9 mouse cellular contexts compared by ENCODE assay signal in genomic region chr2:69331523-69331922, GRCm38 (mm10). TPM values are rescaled to one million over a fixed set of nuclear protein-coding genes. Genes with fewer than 3 reads are reported as not detected.
A peak's percentile ranks its signal among the peaks of the same experiment; 100 is the strongest.
DNase-seq lines count a peak whose midpoint lies in the region; ATAC-seq and TF ChIP-seq lines count a peak whose summit lies in the region.
"Not testable (repeated sequence)": the region's sequence is repeated elsewhere in the genome, so short reads cannot be mapped to it uniquely, and the experiment has no call there.
"Had no signal": no experiment of that assay in that cellular context is flagged by ENCODE, and none has a peak within 500 bp of the region (broad histone marks: within the 10 kb centered on the region; RNA-seq: fewer than 3 reads in every experiment).

No protein-coding gene starts in this region.

- H3K36me3 ChIP-seq in intestine, embryonic 15.5 days; intestine, embryonic 16.5 days (ENCODE audit: control insufficient read depth, insufficient read depth, low read length); intestine, postnatal 0 days (ENCODE audit: control insufficient read depth, insufficient read depth); stomach, postnatal 0 days (ENCODE audit: control insufficient read depth, insufficient read depth, low read length): not testable (repeated sequence)

- 0 out of 2 replicates have a peak, but pooled peaks have one; percentile 55 for ATAC-seq in intestine, embryonic 15.5 days
- ATAC-seq in intestine, embryonic 16.5 days: peak; percentile 33; the same call in 1 of the 2 replicates
- peak; percentile 70 for ATAC-seq in intestine, postnatal 0 days
- ATAC-seq in stomach, postnatal 0 days (ENCODE audit: low FRiP score, low TSS enrichment): peak; percentile 76; the same call in 1 of the 2 replicates

- H3K9me3 ChIP-seq in intestine, embryonic 15.5 days; intestine, embryonic 16.5 days (ENCODE audit: control insufficient read depth, low read length); intestine, postnatal 0 days (ENCODE audit: control insufficient read depth); stomach, postnatal 0 days (ENCODE audit: control insufficient read depth, low read length): not testable (repeated sequence)

- not testable (repeated sequence) for H3K4me3 ChIP-seq in intestine, embryonic 15.5 days (replicated peaks); intestine, embryonic 16.5 days (ENCODE audit: low read length); intestine, postnatal 0 days (ENCODE audit: low read depth, low read length); stomach, postnatal 0 days (ENCODE audit: low read depth, low read length)

- not testable (repeated sequence) for H3K27me3 ChIP-seq in intestine, embryonic 15.5 days (replicated peaks); intestine, embryonic 16.5 days (replicated peaks; ENCODE audit: control insufficient read depth, insufficient read depth, low read length); intestine, postnatal 0 days (replicated peaks; ENCODE audit: control insufficient read depth, insufficient read depth, low read length); stomach, postnatal 0 days (ENCODE audit: control insufficient read depth, insufficient read depth, low read length)

- H3K27ac ChIP-seq in intestine, embryonic 15.5 days; intestine, embryonic 16.5 days (ENCODE audit: low read length); intestine, postnatal 0 days (ENCODE audit: low read depth, low read length); stomach, postnatal 0 days (replicated peaks): not testable (repeated sequence)

- DNase-seq in stomach, postnatal 0 days (ENCODE audit: low spot score): not testable (repeated sequence)

- not testable (repeated sequence) for H3K4me1 ChIP-seq in intestine, embryonic 15.5 days (replicated peaks); intestine, embryonic 16.5 days (ENCODE audit: control insufficient read depth, insufficient read depth, low read length); intestine, postnatal 0 days (replicated peaks; ENCODE audit: control insufficient read depth, insufficient read depth, low read length); stomach, postnatal 0 days (replicated peaks; ENCODE audit: control insufficient read depth, insufficient read depth)

- not testable (repeated sequence) for TF ChIP-seq CTCF in intestine, postnatal 0 days (IDR thresholded peaks at IDR 0.05; ENCODE audit: low read depth); stomach, postnatal 0 days (IDR thresholded peaks at IDR 0.05; ENCODE audit: low read depth)

- not testable (repeated sequence) for TF ChIP-seq EP300 in stomach, postnatal 0 days (optimal IDR thresholded peaks at IDR 0.05)

- 80% methylated on average over 6 of the region's 6 CpGs for WGBS in intestine, embryonic 15.5 days
- WGBS in intestine, embryonic 16.5 days: 72% methylated on average over 5 of the region's 6 CpGs
- WGBS in intestine, postnatal 0 days: 48% methylated on average over 5 of the region's 6 CpGs
- WGBS in stomach, postnatal 0 days: 80% methylated on average over 5 of the region's 6 CpGs

- not testable (repeated sequence) for H3K9ac ChIP-seq in intestine, embryonic 15.5 days; intestine, embryonic 16.5 days (ENCODE audit: low read depth, low read length); intestine, postnatal 0 days (ENCODE audit: low read depth, low read length); stomach, postnatal 0 days (ENCODE audit: low read length)

- not testable (repeated sequence) for H3K4me2 ChIP-seq in intestine, embryonic 15.5 days (replicated peaks); intestine, embryonic 16.5 days (ENCODE audit: low read depth, low read length); intestine, postnatal 0 days (replicated peaks; ENCODE audit: low read depth); stomach, postnatal 0 days (replicated peaks; ENCODE audit: low read depth)

RNA-seq across cellular contexts. Expression of gene Abcb11, which starts 10.9 kb away (rescaled TPM):
- polyA plus RNA-seq in intestine, embryonic 15.5 days (2015; fragmentation: Nextera tagmentation; extraction: Ambion mirVana): 1.7 and 2.7 TPM in 2 replicates
- polyA plus RNA-seq in intestine, embryonic 16.5 days (2015; fragmentation: Nextera tagmentation; extraction: Ambion mirVana): 4.0 and 11.4 TPM in 2 replicates
- polyA plus RNA-seq in intestine, postnatal 0 days (2015; fragmentation: Nextera tagmentation; extraction: Ambion mirVana): 2.8 and 4.0 TPM in 2 replicates
- polyA plus RNA-seq in stomach, postnatal 0 days (2015; fragmentation: Nextera tagmentation; extraction: Ambion mirVana): 0.96 and 1.4 TPM in 2 replicates
- polyA plus RNA-seq: adrenal gland, adult 2 months; G1E had no signal

RNA-seq across cellular contexts. Expression of gene Dhrs9, which starts 48.7 kb away (rescaled TPM):
- polyA plus RNA-seq in intestine, embryonic 15.5 days (2015; fragmentation: Nextera tagmentation; extraction: Ambion mirVana): 0.36 and 0.37 TPM in 2 replicates
- polyA plus RNA-seq in intestine, embryonic 16.5 days (2015; fragmentation: Nextera tagmentation; extraction: Ambion mirVana): 0.43 TPM in 2 replicates
- polyA plus RNA-seq in intestine, postnatal 0 days (2015; fragmentation: Nextera tagmentation; extraction: Ambion mirVana): 2.2 TPM in 2 replicates
- polyA plus RNA-seq in stomach, postnatal 0 days (2015; fragmentation: Nextera tagmentation; extraction: Ambion mirVana): 5.1 and 5.8 TPM in 2 replicates
- polyA plus RNA-seq: activated CD4-positive, CD25-positive, alpha-beta regulatory T cell, adult 4 months; brain, embryonic 14.5 days; CD4-positive, CD25-positive, alpha-beta regulatory T cell, adult 4 months; G1E had no signal
